9 mouse cellular contexts compared by ENCODE assay signal in genomic region chr15:86086291-86086706, GRCm38 (mm10). TPM values are rescaled to one million over a fixed set of nuclear protein-coding genes. Genes with fewer than 3 reads are reported as not detected.
DNase-seq lines count a peak whose midpoint lies in the region; ATAC-seq and TF ChIP-seq lines count a peak whose summit lies in the region.
"Had no signal": no experiment of that assay in that cellular context is flagged by ENCODE, and none has a peak within 500 bp of the region (broad histone marks: within the 10 kb centered on the region; RNA-seq: fewer than 3 reads in every experiment).

No protein-coding gene starts in this region.

- intact Hi-C loops in gastrocnemius, adult 2 months (cut with DNase I): loop anchor here (5.0 kb wide), 1 partner anchor 36 kb away; no protein-coding TSS in a partner anchor

- peak overlapping the region; percentile 38; the same call in 1 of the 2 replicates for H3K4me2 ChIP-seq in kidney, embryonic 15.5 days
- H3K4me2 ChIP-seq in midbrain, embryonic 13.5 days (replicated peaks): peak overlapping the region; percentile 30

- peaks cover 99% of the 10 kb centered on the region for H3K4me1 ChIP-seq in kidney, embryonic 15.5 days
- peaks cover 94% of the 10 kb centered on the region for H3K4me1 ChIP-seq in midbrain, embryonic 13.5 days (replicated peaks)

- H3K9me3 ChIP-seq in kidney, embryonic 15.5 days (replicated peaks): no peaks in the 10 kb centered on the region
- H3K9me3 ChIP-seq in midbrain, embryonic 13.5 days: no peaks in the 10 kb centered on the region

- 47% methylated on average over 8 of the region's 8 CpGs for WGBS in kidney, embryonic 15.5 days
- 19% methylated on average over 8 of the region's 8 CpGs for WGBS in midbrain, embryonic 13.5 days

- no peaks in the 10 kb centered on the region for H3K36me3 ChIP-seq in kidney, embryonic 15.5 days
- H3K36me3 ChIP-seq in midbrain, embryonic 13.5 days: no peaks in the 10 kb centered on the region

- no peak for TF ChIP-seq CTCF in gastrocnemius, adult 2 months (IDR thresholded peaks at IDR 0.05)

- no peak overlapping the region for H3K9ac ChIP-seq in kidney, embryonic 15.5 days
- peak overlapping the region; percentile 54 for H3K9ac ChIP-seq in midbrain, embryonic 13.5 days (replicated peaks)

- H3K27me3 ChIP-seq in kidney, embryonic 15.5 days: no peaks in the 10 kb centered on the region
- no peaks in the 10 kb centered on the region for H3K27me3 ChIP-seq in midbrain, embryonic 13.5 days

- DNase-seq in gastrocnemius, adult 2 months: peak; percentile 52
- no peak for DNase-seq in gastrocnemius, postnatal 25 days
- DNase-seq in adrenal gland, postnatal 10 days: peak; percentile 60

- H3K27ac ChIP-seq in gastrocnemius, adult 2 months: peak overlapping the region; percentile 61
- peak overlapping the region; percentile 88 for H3K27ac ChIP-seq in kidney, embryonic 15.5 days
- peak overlapping the region; percentile 90 for H3K27ac ChIP-seq in midbrain, embryonic 13.5 days

- peak overlapping the region; percentile 23 for H3K4me3 ChIP-seq in gastrocnemius, adult 2 months
- H3K4me3 ChIP-seq in kidney, embryonic 15.5 days (replicated peaks): no peak overlapping the region
- no peak overlapping the region for H3K4me3 ChIP-seq in midbrain, embryonic 13.5 days (replicated peaks)

- 0 out of 2 replicates have a peak, but pooled peaks have one; percentile 7 for ATAC-seq in frontal cortex, adult (ENCODE audit: low TSS enrichment)
- ATAC-seq in kidney, embryonic 15.5 days (replicated peaks; ENCODE audit: low FRiP score): no peak
- peak; percentile 70 for ATAC-seq in midbrain, embryonic 13.5 days
- no peak for ATAC-seq in megakaryocyte-erythroid progenitor cell, adult 5-6 weeks (replicated peaks; ENCODE audit: low FRiP score, low TSS enrichment, poor library complexity, severe bottlenecking)
- ATAC-seq in CD4-positive, CD25-positive, alpha-beta regulatory T cell, adult 4 months: no peak

RNA-seq across cellular contexts. Expression of gene Gramd4, which starts 28.8 kb away (rescaled TPM):
- 10 to 100 TPM in 1 of 2 experiments, 1 to 10 TPM in 1; 5.8 to 11.4 TPM for total RNA-seq in gastrocnemius, adult 2 months (2021)
- 1 to 10 TPM; 4.2 to 9.7 TPM for total RNA-seq in gastrocnemius, postnatal 25 days (2021)
- 10 to 100 TPM; 13.9 to 22.1 TPM for total RNA-seq in adrenal gland, postnatal 10 days (2021)
- polyA plus RNA-seq in kidney, embryonic 15.5 days (2015; fragmentation: Nextera tagmentation; extraction: Ambion mirVana): 14.1 and 17.4 TPM in 2 replicates
- polyA plus RNA-seq in midbrain, embryonic 13.5 days (2015; fragmentation: Nextera tagmentation; extraction: Ambion mirVana): 31.3 and 34.3 TPM in 2 replicates
- total RNA-seq in megakaryocyte-erythroid progenitor cell, adult 5-6 weeks (2014; fragmentation: Nextera tagmentation): 24.9 and 41.8 TPM in 2 replicates
- total RNA-seq in megakaryocyte-erythroid progenitor cell, adult 5-6 weeks (2017): 35.8 and 52.4 TPM in 2 replicates
- 10 to 100 TPM; 25.3 to 25.7 TPM for polyA plus RNA-seq in CD4-positive, CD25-positive, alpha-beta regulatory T cell, adult 4 months (2017; shearing (Covaris generic))

RNA-seq across cellular contexts. Expression of gene Celsr1, which starts 52.7 kb away (rescaled TPM):
- total RNA-seq in gastrocnemius, adult 2 months (2021): under 1 TPM; 0.13 to 0.28 TPM
- under 1 TPM; 0.31 to 0.43 TPM for total RNA-seq in gastrocnemius, postnatal 25 days (2021)
- total RNA-seq in adrenal gland, postnatal 10 days (2021): 1 to 10 TPM; 4.4 to 6.5 TPM
- 3.7 and 3.9 TPM in 2 replicates for polyA plus RNA-seq in kidney, embryonic 15.5 days (2015; fragmentation: Nextera tagmentation; extraction: Ambion mirVana)
- polyA plus RNA-seq in midbrain, embryonic 13.5 days (2015; fragmentation: Nextera tagmentation; extraction: Ambion mirVana): 2.0 and 2.7 TPM in 2 replicates
- total RNA-seq in megakaryocyte-erythroid progenitor cell, adult 5-6 weeks (2014; fragmentation: Nextera tagmentation): 3.8 and 7.5 TPM in 2 replicates
- 1.3 and 9.0 TPM in 2 replicates for total RNA-seq in megakaryocyte-erythroid progenitor cell, adult 5-6 weeks (2017)
- 1 to 10 TPM; 3.3 to 3.8 TPM for polyA plus RNA-seq in CD4-positive, CD25-positive, alpha-beta regulatory T cell, adult 4 months (2017; shearing (Covaris generic))
- total RNA-seq: CH12.LX had no signal

Comparison
In these comparisons a context has a peak if more than half of its experiments do, and no peak if none do; other contexts are left out.
1. ATAC-seq: peak in frontal cortex, adult (single experiment) and midbrain, embryonic 13.5 days (single experiment); none in kidney, embryonic 15.5 days (single experiment), megakaryocyte-erythroid progenitor cell, adult 5-6 weeks (single experiment) and CD4-positive, CD25-positive, alpha-beta regulatory T cell, adult 4 months (single experiment).
2. Peak in every context shown above with its lines, with median percentiles within 50 percentile points of each other: H3K27ac ChIP-seq.